Mouse (Mus musculus) mature B cell (primary cell): Measurements from ENCODE around the gene Zfp799.

Experiments used
- in situ Hi-C: fragments of 300-500 bp; cut with MboI; formaldehyde crosslinking; loops from 2 replicates; pipeline ENCODE4 v1.14.3; 2019

Gene Zfp799

DNA sequence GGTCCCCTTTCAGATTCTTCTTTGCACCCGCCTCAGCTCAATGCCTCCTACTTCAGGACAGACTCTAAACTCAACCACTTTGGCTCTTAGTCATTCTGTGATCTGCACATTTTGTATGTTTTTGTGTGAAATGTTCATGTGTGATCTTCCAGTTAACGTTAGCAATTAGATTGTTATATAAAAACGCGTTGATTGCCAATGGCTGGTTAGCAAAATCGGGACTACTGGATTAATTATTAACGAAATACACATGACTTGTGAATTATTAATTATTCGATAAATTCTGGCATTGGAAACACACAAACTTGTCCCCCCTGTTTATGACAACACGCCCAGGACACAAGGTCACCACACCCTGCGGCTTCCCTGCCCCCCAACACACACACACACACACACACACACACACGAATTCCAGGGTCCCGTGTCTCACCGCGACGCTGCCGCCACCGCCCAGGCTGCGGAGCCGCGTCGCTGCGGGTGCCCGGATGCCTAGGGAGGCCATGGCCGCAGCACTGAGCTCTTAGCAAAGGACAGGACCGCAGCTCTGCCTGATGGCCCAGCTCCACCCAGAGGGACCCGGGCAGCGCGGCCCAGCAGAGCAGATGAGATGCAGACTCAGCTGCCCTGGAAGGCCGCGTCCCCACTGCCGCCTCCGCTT lies 42.5 kb downstream of the Zfp799 start:
- in situ Hi-C loops = no loop called here

DNA sequence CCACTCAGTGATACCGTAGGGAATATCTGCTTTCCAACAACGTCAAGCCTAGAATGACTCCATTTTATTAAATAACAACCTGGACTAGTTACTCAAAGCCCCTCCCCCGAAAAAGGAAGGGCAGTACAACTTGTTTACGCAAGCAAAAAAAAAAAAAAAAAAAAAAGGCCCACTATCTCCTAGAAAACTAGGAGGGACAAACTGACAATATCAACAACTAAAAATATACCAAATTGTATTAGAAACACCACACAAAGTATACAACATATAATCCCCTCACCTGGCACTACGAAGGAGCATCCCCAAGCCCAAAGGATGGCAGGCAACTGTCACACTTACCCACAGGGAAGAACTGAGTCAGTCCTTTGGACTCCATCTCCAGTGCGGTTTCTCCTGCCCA lies 43.1 kb downstream of the Zfp799 start:
- in situ Hi-C loops = no loop called here

DNA sequence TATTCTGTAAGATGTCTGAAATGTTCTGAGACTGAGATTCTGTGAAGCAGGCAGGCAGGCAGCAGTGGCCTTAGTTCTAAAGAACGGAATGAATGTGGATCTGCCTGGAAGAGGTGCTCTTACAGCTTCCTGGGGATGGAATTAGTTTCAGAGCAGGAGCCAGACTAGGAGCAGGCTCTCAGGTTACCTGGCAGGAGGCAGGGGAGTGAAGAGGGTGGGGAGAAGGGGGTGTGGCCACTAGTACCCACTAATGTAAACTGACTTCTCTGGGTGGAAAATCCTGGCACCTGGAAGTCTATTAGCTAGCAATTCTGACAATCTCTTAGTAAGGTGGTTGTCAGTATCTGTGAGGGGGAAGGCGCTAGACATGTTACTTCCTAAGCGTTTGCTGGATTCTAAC lies 44.4 kb downstream of the Zfp799 start:
- in situ Hi-C loops = no loop called here

DNA sequence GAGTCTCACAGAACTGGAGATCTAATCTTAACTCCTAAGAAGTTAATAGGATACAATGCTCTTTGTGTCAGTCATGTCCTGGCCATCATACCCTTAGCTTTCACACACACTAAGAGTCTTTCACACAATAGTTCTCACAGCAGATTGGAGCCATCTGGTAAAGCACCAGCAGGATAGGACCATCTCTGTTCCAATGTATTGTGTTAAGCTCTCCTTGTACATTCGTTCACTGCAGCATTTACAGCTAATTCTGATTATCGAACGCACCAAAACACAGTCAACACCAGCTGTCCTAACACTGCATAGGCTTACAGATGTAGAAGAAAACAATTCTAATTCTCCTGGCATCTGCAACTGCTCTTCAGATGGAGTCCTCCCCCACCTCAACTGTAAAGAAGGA lies 52.5 kb downstream of the Zfp799 start:
- in situ Hi-C loops = no loop called here

DNA sequence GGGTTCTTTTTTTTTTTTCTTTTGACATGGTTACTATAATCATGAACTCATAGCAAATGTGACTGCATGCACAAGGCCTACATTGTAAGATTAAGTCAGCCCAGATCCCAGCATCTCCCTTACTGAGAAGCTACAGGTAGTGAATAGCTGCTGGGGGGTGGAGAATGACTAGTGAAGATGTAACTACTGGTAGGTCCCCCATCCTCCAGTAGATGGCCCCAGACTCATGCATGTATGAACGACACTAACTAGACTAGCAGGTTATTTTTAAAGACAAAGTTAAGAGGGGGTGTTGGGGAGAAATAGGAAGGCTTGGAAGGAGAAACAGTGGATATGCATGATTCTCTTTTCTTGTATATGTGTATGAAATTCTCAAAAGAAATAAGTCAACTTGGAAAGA lies 58.8 kb downstream of the Zfp799 start:
- in situ Hi-C loops = no loop called here

DNA sequence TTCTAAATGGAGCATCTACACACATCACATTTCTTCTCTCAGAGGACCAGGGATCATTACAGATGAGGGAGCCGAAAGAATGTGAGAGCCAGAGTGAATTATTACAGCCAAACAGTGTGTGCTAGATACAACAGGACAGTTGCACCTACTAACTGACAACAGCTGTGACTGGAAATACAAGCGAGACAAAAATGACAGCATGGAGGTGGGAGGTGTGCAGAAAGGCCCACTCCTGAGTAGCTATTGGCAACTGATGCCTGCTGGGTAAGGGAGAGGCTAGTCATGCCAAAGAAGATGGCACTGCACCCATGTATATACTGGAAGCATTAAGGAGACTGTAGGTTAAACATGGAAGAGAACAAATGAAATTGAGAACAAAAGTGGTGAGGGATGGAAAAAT lies 63.6 kb downstream of the Zfp799 start:
- in situ Hi-C loops = no loop called here
